Mouse (Mus musculus) kidney, adult 2 months (tissue): ENCODE data around the gene Gm36864. TPM values are rescaled to one million over a fixed set of nuclear protein-coding genes. Genes with fewer than 3 reads are reported as not detected.

ENCODE experiments used
- DNase-seq: peaks from one replicate; pipeline ENCODE4 v3.0.0; 2021
- H3K27ac ChIP-seq: fragments of 200-500 bp; 2 replicates; pipeline ENCODE4 v1.5.1; 2012; ENCODE audit warnings: low read depth, low read length, control low read depth, inconsistent platforms; ENCODE audit not compliant: insufficient read depth
- H3K27me3 ChIP-seq: fragments of 200-500 bp; replicated peaks from 2 replicates; pipeline ENCODE4 v1.6.1; 2012; ENCODE audit warnings: mild to moderate bottlenecking, moderate library complexity, low read length, inconsistent platforms; ENCODE audit not compliant: control insufficient read depth, insufficient read depth
- H3K36me3 ChIP-seq: fragments of 200-500 bp; 2 replicates; pipeline ENCODE4 v1.6.1; 2012; ENCODE audit warnings: mild to moderate bottlenecking, moderate library complexity, low read length, inconsistent platforms; ENCODE audit not compliant: control insufficient read depth, insufficient read depth
- H3K4me1 ChIP-seq: fragments of 200-500 bp; 2 replicates; pipeline ENCODE4 v1.6.1; 2011; ENCODE audit warnings: low read length; ENCODE audit not compliant: control insufficient read depth, insufficient read depth
- H3K4me3 ChIP-seq: fragments of 200-500 bp; 2 replicates; pipeline ENCODE4 v1.5.1; 2011; ENCODE audit warnings: mild to moderate bottlenecking, low read depth, low read length, control low read depth; ENCODE audit not compliant: insufficient read depth
- CTCF ChIP-seq: fragments of 200-500 bp; conservative IDR thresholded peaks from 2 replicates; pipeline ENCODE4 v1.5.1; 2011; ENCODE audit warnings: low read depth, mild to moderate bottlenecking, control low read depth, low read length, moderate library complexity, mixed read lengths; ENCODE audit not compliant: insufficient read depth, insufficient read length
- POLR2A ChIP-seq: fragments of 200-500 bp; IDR thresholded peaks from one replicate; pipeline ENCODE4 v1.6.1; 2011; ENCODE audit warnings: low read depth, low read length, control low read depth
- WGBS: fragments of 180-500 bp; shearing (Covaris S2); methylation state at CpG from one replicate; pipeline ENCODE4 v1.1.7; 2018; 5-methylcytosine and 5-hydroxymethylcytosine counted together
- polyA plus RNA-seq: library from polyadenylated mRNA; depleted of rRNA; stranded (reverse); fragments of >200 nt; gene quantifications from 2 replicates; pipeline ENCODE4 v1.2.3, GENCODE M21; 2012

Gm36864 gene
- polyA plus RNA-seq, 1 experiment = 0.06 TPM

DNA sequence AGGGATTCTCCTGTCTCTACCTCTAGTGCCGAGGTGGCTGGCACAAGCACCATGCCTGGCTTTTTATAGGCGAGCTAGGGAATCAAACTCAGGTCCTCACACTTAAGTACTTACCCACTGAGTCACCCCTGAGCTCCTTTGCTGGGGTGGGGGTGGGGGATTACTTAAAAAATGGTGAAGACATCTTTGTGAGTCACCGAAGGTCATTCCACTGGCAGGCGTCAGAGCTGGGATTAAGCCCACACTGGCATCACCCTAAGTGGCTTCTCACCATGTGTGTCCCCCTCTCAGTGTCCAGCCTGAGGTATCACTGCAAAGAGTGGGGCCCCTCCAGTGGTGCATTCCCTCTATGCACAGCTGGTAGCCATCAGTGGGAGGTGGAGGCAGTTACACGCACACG is 24.4 kb downstream of the Gm36864 start:
- DNase-seq = no peak

DNA sequence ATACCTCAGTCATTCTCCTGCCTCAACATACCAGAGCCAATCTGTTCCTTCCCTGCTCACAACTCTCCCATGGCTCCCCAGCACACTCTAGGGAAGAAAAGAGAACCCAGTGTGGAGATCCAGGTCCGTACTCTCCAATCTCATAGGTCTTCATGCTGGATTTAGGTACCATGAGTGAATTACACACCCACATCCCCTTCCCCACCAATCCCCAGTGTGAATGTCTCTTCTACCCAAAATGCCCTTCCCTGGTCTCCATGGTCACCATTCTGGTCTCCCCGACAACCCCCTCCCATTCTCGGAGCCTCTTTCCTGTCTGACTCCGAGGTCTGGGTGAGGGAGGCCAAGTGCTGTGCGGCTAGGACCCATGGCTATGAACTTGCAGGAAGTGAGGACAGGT is 25.2 kb downstream of the Gm36864 start, which contains the start of gene Gm15517:
Gm15517 (plus strand) TSS at position 301 of the 400 bp plus-strand sequence.
- Histone ChIP-seq H3K27ac (no peak within 1 kb of the TSS), H3K4me3 (no peak within 1 kb of the TSS), H3K4me1 (no peaks in the 10 kb centered on the region), H3K27me3 (no peaks in the 10 kb centered on the region), H3K36me3 (no peaks in the 10 kb centered on the region)
- TF ChIP-seq POLR2A (no peak), CTCF (no peak)
- 59% methylated on average over 5 of the region's 5 CpGs for WGBS
- DNase-seq = no peak

More for the DNA sequence above, 24.4 kb downstream of the Gm36864 start:
- H3K36me3 ChIP-seq = no peaks in the 10 kb centered on the region
- TF ChIP-seq CTCF (no peak), POLR2A (no peak)
- no peaks in the 10 kb centered on the region for H3K4me1 ChIP-seq
- no peak overlapping the region for H3K27ac ChIP-seq
- H3K4me3 ChIP-seq = no peak overlapping the region
- WGBS = 84% methylated on average over 6 of the region's 6 CpGs
- H3K27me3 ChIP-seq = no peaks in the 10 kb centered on the region

DNA sequence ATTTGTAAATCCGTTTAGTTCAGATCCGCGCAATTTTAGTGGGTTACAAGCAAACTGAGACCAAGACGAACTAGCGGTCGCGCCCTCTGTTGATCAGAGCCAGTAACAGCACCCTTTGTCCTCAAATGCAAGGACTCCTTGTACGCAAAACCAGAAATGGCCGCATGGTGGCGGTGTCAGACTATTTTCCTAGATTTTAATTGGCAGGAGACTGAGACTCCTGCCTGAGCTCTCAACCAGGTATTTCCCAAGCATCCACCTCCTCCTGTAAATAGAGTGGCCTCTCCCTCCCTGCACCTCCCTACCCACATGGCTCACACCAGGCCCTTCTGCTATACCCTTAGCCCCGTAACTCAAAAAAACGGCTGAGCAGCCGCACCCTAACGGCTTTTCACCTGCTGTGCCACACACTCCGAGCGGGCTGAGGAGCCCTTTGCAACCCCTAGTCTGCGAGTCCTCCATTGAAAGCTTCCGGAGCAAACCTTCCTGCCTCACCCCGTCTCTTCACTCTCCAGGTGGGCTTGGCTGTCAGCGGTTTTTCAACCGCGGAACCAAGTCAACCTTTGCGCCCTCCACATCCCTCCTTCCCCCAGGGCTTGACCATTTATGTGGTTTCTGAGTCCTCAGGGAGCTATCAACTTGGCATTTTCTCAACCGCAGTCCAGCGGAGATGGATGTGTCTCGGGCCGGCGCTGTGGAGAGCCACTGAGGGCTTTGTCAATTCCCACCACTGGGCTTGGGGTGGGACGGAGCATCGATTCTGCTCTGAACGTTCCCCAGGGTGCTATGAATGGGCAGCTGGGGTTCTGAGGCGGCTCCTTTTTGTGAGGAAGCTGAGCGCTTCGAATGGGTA is 27.0 kb downstream of the Gm36864 start:
- no peak for TF ChIP-seq POLR2A
- peak; percentile 100; the same call in 1 of the 2 replicates for TF ChIP-seq CTCF
- no peaks in the 10 kb centered on the region for H3K4me1 ChIP-seq
- no peak overlapping the region for H3K27ac ChIP-seq
- 4% methylated on average over 34 of the region's 34 CpGs for WGBS
- no peaks in the 10 kb centered on the region for H3K27me3 ChIP-seq
- no peaks in the 10 kb centered on the region for H3K36me3 ChIP-seq
- H3K4me3 ChIP-seq = no peak overlapping the region
- DNase-seq = peak; percentile 95

DNA sequence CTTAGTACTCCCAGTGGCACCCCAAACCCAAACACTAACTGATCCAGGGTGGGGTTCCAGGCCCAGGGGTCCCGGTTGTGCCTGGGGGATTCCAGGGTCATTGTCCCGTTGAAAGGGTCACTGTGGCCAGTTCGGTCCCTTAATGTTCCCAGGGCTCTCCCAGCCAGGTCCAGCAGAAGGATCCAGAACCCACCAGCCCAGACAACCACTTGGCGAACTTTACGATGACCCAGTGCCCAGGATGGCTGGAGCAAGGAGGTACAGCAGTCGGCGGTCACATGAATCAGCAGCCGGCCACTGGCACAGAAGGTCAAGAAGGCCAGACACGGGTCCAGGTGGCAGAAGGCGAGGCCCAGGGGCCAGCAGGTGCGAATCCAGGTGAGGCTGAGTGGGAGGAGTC is 32.1 kb downstream of the Gm36864 start:
- Histone ChIP-seq H3K36me3 (no peaks in the 10 kb centered on the region), H3K27me3 (no peaks in the 10 kb centered on the region), H3K27ac (no peak overlapping the region), H3K4me1 (no peaks in the 10 kb centered on the region), H3K4me3 (no peak overlapping the region)
- no peak for DNase-seq
- 73% methylated on average over 11 of the region's 11 CpGs for WGBS
- TF ChIP-seq CTCF (no peak), POLR2A (no peak)

DNA sequence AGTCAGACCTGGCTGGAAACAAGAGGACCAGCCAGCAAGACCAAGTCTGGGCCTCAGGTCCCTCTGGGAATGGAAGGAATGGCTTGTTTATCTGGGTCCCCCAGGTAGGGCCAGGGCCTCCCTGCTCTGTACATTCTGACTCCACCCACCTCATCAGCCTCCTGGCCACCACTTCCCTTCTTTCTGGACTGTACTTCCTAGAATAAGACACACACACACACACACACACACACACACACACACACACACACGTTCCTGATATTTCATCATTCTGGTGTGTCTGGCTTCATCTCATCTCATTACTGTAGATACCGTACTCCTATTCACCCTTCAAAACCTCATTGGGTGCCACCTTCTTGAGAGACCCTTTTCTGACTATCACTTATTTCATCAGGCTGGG is 33.4 kb downstream of the Gm36864 start:
- TF ChIP-seq CTCF (no peak), POLR2A (no peak)
- Histone ChIP-seq H3K4me1 (no peaks in the 10 kb centered on the region), H3K36me3 (no peaks in the 10 kb centered on the region), H3K4me3 (no peak overlapping the region), H3K27ac (no peak overlapping the region), H3K27me3 (no peaks in the 10 kb centered on the region)
- no peak for DNase-seq
- 86% methylated on average over 2 of the region's 2 CpGs for WGBS

DNA sequence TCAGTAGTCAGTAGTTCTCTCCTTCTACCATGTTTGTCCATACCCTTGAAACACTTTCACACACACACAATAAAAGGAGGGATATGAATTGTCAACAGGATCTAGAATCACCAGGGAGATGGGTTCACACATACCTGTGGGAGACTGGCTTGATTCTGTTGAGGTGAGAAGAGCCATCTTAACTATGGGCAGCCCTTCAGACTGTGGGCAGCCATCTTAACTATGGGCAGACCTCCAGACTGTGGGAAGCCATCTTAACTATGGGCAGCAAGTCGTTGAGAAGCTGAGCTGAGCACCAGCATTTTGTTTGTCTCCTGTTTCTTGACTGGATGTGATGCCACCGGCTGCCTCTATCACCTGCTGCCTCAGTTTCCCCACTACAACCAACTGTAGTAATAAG is 35.3 kb downstream of the Gm36864 start:
- TF ChIP-seq POLR2A (no peak), CTCF (no peak)
- no peak for DNase-seq
- H3K27ac ChIP-seq = no peak overlapping the region
- no peaks in the 10 kb centered on the region for H3K36me3 ChIP-seq
- no peaks in the 10 kb centered on the region for H3K4me1 ChIP-seq
- H3K27me3 ChIP-seq = no peaks in the 10 kb centered on the region
- H3K4me3 ChIP-seq = no peak overlapping the region
- 67% methylated on average over 2 of the region's 2 CpGs for WGBS

DNA sequence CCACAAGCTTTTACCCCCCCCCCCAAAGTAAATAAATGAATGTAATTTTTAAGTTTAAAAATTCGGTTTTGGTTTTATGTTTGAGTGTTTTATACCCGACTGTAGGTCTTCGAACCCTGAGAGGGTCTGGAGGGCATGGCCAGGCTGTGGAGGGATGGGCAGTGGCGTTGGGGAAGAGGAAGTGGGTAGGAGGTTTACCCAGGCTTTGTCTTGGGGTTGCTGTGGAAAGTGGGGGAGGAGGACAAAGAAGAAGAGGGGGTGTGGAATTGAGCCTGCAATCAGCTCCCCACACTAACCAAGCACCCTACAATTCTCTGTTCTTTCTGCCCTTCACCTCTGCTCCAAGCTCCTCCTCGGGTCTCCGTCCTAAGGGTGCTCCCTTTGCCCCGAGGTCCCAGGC is 36.6 kb downstream of the Gm36864 start:
- H3K27me3 ChIP-seq = no peaks in the 10 kb centered on the region
- no peak for TF ChIP-seq CTCF
- no peak for TF ChIP-seq POLR2A
- H3K36me3 ChIP-seq = no peaks in the 10 kb centered on the region
- H3K27ac ChIP-seq = no peak overlapping the region
- DNase-seq = no peak
- 90% methylated on average over 7 of the region's 7 CpGs for WGBS
- H3K4me3 ChIP-seq = no peak overlapping the region
- no peaks in the 10 kb centered on the region for H3K4me1 ChIP-seq
